Mouse (Mus musculus) CH12.LX (cell line): Measurements from ENCODE around the gene Adcy5.

Experiments used
- CTCF ChIP-seq, 2 experiments: IDR thresholded peaks in 1 of 2; conservative IDR thresholded peaks in 1 of 2; 2 replicates each; pipeline ENCODE4 v1.5.1; 2011 to 2012; ENCODE audit warnings: low read depth in 2 of 2, low read length in 2 of 2, improper control_type of control experiment in 1 of 2, inconsistent platforms in 1 of 2, mild to moderate bottlenecking in 1 of 2, moderate library complexity in 1 of 2
- ELF1 ChIP-seq: IDR thresholded peaks from 2 replicates; pipeline ENCODE4 v1.6.1; 2014; ENCODE audit warnings: low read depth, mild to moderate bottlenecking, inconsistent platforms, low read length, improper control_type of control experiment
- EP300 ChIP-seq: IDR thresholded peaks from 2 replicates; pipeline ENCODE4 v1.6.1; 2011; ENCODE audit warnings: low read length, improper control_type of control experiment
- MAX ChIP-seq: IDR thresholded peaks from 2 replicates; pipeline ENCODE4 v1.6.1; 2011; ENCODE audit warnings: low read length, improper control_type of control experiment
- MYC ChIP-seq: IDR thresholded peaks from 2 replicates; pipeline ENCODE4 v1.6.1; 2011; ENCODE audit warnings: low read depth, mild to moderate bottlenecking, improper control_type of control experiment, low read length
- NELFE ChIP-seq: IDR thresholded peaks from 2 replicates; pipeline ENCODE4 v1.6.1; 2011; ENCODE audit warnings: low read depth, low read length, improper control_type of control experiment
- POLR2A ChIP-seq: IDR thresholded peaks from 2 replicates; pipeline ENCODE4 v1.6.1; 2011; ENCODE audit warnings: low read depth, mild to moderate bottlenecking, improper control_type of control experiment, low read length
- POLR2AphosphoS2 ChIP-seq: IDR thresholded peaks from 2 replicates; pipeline ENCODE4 v1.6.1; 2011; ENCODE audit warnings: low read depth, low read length, improper control_type of control experiment
- SIN3A ChIP-seq: IDR thresholded peaks from 2 replicates; pipeline ENCODE4 v1.6.1; 2012; ENCODE audit warnings: low read length, improper control_type of control experiment, inconsistent platforms
- UBTF ChIP-seq: IDR thresholded peaks from 2 replicates; pipeline ENCODE4 v1.6.1; 2012; ENCODE audit warnings: low read depth, mild to moderate bottlenecking, inconsistent platforms, low read length, improper control_type of control experiment, moderate library complexity

- TF ChIP-seq EP300: no peak
- TF ChIP-seq MAX: no peak
- TF ChIP-seq NELFE: no peak
- TF ChIP-seq CTCF (conservative IDR thresholded peaks at IDR 0.05 in 1 of 2, IDR thresholded peaks at IDR 0.05 in 1 of 2; ENCODE audit: low read depth in 2 of 2, low read length in 2 of 2): no peak
- TF ChIP-seq MYC: no peak
- TF ChIP-seq UBTF: no peak
- TF ChIP-seq ELF1: no peak
- TF ChIP-seq SIN3A: no peak
- no peak for TF ChIP-seq POLR2A
- no peak for TF ChIP-seq POLR2AphosphoS2
These were observed 66.9 kb downstream of the Adcy5 start for GRCm38 (mm10) chr16:35221581-35221980.
